Mouse (Mus musculus): ENCODE data around the gene Ppp2r2d. TPM values are rescaled to one million over a fixed set of nuclear protein-coding genes. Genes with fewer than 3 reads are reported as not detected.

Ppp2r2d gene
- total RNA-seq, 1 experiment = 96.6 TPM

GRCm38 (mm10) chr7:138818314-138818713 is 27.6 kb upstream of the Ppp2r2d start:
- no peaks in the 10 kb centered on the region for H3K4me1 ChIP-seq (ENCODE audit: control insufficient read depth in 2 of 2, insufficient read depth in 2 of 2, low read length in 2 of 2, poor library complexity in 1 of 2)
- no peak; the same call in 1 of the 2 replicates for TF ChIP-seq ZC3H11A (IDR thresholded peaks at IDR 0.05; ENCODE audit: borderline replicate concordance, low read depth, low read length)
- no peak for TF ChIP-seq HCFC1 (IDR thresholded peaks at IDR 0.05; ENCODE audit: borderline replicate concordance, insufficient read depth, low read length)
- no peak overlapping the region for H3K27ac ChIP-seq (ENCODE audit: insufficient read depth, low read depth, low read length, poor library complexity, severe bottlenecking)
- in situ Hi-C loops (cut with MboI; ENCODE audit: low sequenced_read_pairs in 2 of 2, unreplicated experiment in 2 of 2) = no loop called here
- no peak for DNase-seq (ENCODE audit: low read depth, low spot score)
- no peak overlapping the region for H3K9ac ChIP-seq (ENCODE audit: insufficient read depth, low read depth, low read length, poor library complexity, severe bottlenecking)
- H3K36me3 ChIP-seq (ENCODE audit: control insufficient read depth, insufficient read depth, low read length, poor library complexity, severe bottlenecking) = no peaks in the 10 kb centered on the region
- no peak overlapping the region for H3K4me3 ChIP-seq (ENCODE audit: insufficient read depth in 1 of 2, low read depth in 1 of 2, low read length in 2 of 2, poor library complexity in 1 of 2, severe bottlenecking in 1 of 2)
- H3K9me3 ChIP-seq (ENCODE audit: control insufficient read depth, insufficient read depth, low read depth, low read length) = no peaks in the 10 kb centered on the region

DNA sequence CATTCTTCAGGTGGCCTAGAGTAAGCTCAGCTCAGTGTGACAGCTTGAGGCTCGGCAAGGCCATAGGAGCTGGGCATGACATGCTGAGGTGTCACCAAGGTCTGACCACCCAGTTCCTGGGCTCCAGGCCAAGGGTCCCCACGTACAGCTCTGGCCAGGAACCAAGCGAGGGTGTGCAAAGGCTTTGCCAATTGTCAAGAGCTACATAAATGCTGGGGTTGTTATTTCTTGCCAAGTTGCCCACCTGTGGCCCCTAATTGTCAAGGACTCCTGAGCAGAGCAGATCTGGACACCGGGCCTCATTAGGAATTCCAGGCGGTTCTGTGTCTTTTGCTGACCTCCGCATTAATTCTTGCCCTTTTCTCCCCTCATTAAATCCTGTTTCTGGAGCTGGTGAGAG is 21.5 kb upstream of the Ppp2r2d start:
- no peak for TF ChIP-seq ZNF384 (IDR thresholded peaks at IDR 0.05; ENCODE audit: low read depth, low read length)
- no peak for TF ChIP-seq HCFC1 (IDR thresholded peaks at IDR 0.05; ENCODE audit: borderline replicate concordance, insufficient read depth, low read length)
- 0 out of 2 replicates have a peak, but pooled peaks have one; percentile 20 for TF ChIP-seq MAFK (IDR thresholded peaks at IDR 0.05; ENCODE audit: insufficient read depth, low read depth, low read length)
- H3K36me3 ChIP-seq (ENCODE audit: control insufficient read depth, insufficient read depth, low read length, poor library complexity, severe bottlenecking) = no peaks in the 10 kb centered on the region
- H3K4me1 ChIP-seq (ENCODE audit: control insufficient read depth in 2 of 2, insufficient read depth in 2 of 2, low read length in 2 of 2, poor library complexity in 1 of 2) = no peaks in the 10 kb centered on the region
- DNase-seq (ENCODE audit: low read depth, low spot score) = no peak
- H3K9me3 ChIP-seq (ENCODE audit: control insufficient read depth, insufficient read depth, low read depth, low read length) = no peaks in the 10 kb centered on the region
- no peak overlapping the region for H3K9ac ChIP-seq (ENCODE audit: insufficient read depth, low read depth, low read length, poor library complexity, severe bottlenecking)
- H3K4me3 ChIP-seq (ENCODE audit: insufficient read depth in 1 of 2, low read depth in 1 of 2, low read length in 2 of 2, poor library complexity in 1 of 2, severe bottlenecking in 1 of 2) = no peak overlapping the region
- in situ Hi-C loops (cut with MboI; ENCODE audit: low sequenced_read_pairs in 2 of 2, unreplicated experiment in 2 of 2) = no loop called here
- no peak overlapping the region for H3K27ac ChIP-seq (ENCODE audit: insufficient read depth, low read depth, low read length, poor library complexity, severe bottlenecking)

DNA sequence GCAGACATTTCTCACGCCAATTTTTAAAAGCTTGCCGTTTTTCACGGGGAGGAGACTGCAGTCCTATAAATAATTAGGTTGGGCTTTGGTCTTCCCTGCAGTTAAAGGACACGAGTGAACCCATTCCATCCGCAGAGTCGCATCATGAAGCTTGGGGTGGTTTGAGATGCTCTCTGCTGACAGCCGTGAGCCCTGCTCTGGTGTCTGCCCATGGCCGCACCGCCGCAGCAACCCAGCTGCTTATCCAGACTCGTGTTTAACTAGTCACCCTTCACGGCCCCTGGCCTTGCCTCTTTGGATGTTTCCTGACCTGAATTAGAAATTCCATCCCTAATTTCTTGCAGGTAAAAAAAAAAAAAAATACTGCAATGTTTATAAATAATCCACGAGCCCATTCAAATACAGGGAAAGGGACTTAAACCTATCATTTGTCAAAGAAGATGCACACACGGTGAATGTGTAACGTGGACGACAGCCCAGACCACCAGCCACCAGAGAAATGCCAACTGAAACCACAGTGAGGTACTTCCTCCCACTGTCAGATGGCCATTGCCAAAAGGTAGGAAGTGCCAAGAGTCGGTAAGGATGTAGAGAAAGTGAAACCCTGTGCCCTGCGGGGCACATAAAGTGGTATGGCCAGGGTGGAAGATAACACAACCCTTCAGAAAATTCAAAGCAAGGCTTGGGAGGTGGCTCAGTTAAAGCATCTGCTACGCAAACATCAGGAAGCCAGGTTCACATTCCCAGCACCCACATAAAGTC is 20.7 kb upstream of the Ppp2r2d start:
- TF ChIP-seq HCFC1 (IDR thresholded peaks at IDR 0.05; ENCODE audit: borderline replicate concordance, insufficient read depth, low read length) (no peak), MAFK (IDR thresholded peaks at IDR 0.05; ENCODE audit: insufficient read depth, low read depth, low read length) (no peak), CHD2 (IDR thresholded peaks at IDR 0.05; ENCODE audit: low read depth, low read length) (no peak), ZNF384 (IDR thresholded peaks at IDR 0.05; ENCODE audit: low read depth, low read length) (no peak), ZC3H11A (IDR thresholded peaks at IDR 0.05; ENCODE audit: borderline replicate concordance, low read depth, low read length) (no peak)
- in situ Hi-C loops (cut with MboI; ENCODE audit: low sequenced_read_pairs in 2 of 2, unreplicated experiment in 2 of 2) = loop anchor here in 1 of 2 experiments (25.0 kb wide), 1 partner anchor 1338 kb away; no protein-coding TSS in a partner anchor

GRCm38 (mm10) chr7:138827812-138828211 is 18.1 kb upstream of the Ppp2r2d start:
- H3K9me3 ChIP-seq (ENCODE audit: control insufficient read depth, insufficient read depth, low read depth, low read length) = no peaks in the 10 kb centered on the region
- DNase-seq (ENCODE audit: low read depth, low spot score) = peak; percentile 52
- in situ Hi-C loops (cut with MboI; ENCODE audit: low sequenced_read_pairs in 2 of 2, unreplicated experiment in 2 of 2) = loop anchor here in 1 of 2 experiments (25.0 kb wide), 1 partner anchor 1341 kb away; no protein-coding TSS in a partner anchor
- H3K36me3 ChIP-seq (ENCODE audit: control insufficient read depth, insufficient read depth, low read length, poor library complexity, severe bottlenecking) = no peaks in the 10 kb centered on the region
- no peak overlapping the region for H3K9ac ChIP-seq (ENCODE audit: insufficient read depth, low read depth, low read length, poor library complexity, severe bottlenecking)
- no peaks in the 10 kb centered on the region for H3K4me1 ChIP-seq (ENCODE audit: control insufficient read depth in 2 of 2, insufficient read depth in 2 of 2, low read length in 2 of 2, poor library complexity in 1 of 2)
- H3K27ac ChIP-seq (ENCODE audit: insufficient read depth, low read depth, low read length, poor library complexity, severe bottlenecking) = no peak overlapping the region
- H3K4me3 ChIP-seq (ENCODE audit: insufficient read depth in 1 of 2, low read depth in 1 of 2, low read length in 2 of 2, poor library complexity in 1 of 2, severe bottlenecking in 1 of 2) = no peak overlapping the region
- TF ChIP-seq HCFC1 (IDR thresholded peaks at IDR 0.05; ENCODE audit: borderline replicate concordance, insufficient read depth, low read length) (no peak), ZC3H11A (IDR thresholded peaks at IDR 0.05; ENCODE audit: borderline replicate concordance, low read depth, low read length) (peak; percentile 67; the same call in 1 of the 2 replicates)

More for the DNA sequence above, 20.7 kb upstream of the Ppp2r2d start:
- no peaks in the 10 kb centered on the region for H3K9me3 ChIP-seq (ENCODE audit: control insufficient read depth, insufficient read depth, low read depth, low read length)
- no peaks in the 10 kb centered on the region for H3K4me1 ChIP-seq (ENCODE audit: control insufficient read depth in 2 of 2, insufficient read depth in 2 of 2, low read length in 2 of 2, poor library complexity in 1 of 2)
- no peak for DNase-seq (ENCODE audit: low read depth, low spot score)
- no peak overlapping the region for H3K27ac ChIP-seq (ENCODE audit: insufficient read depth, low read depth, low read length, poor library complexity, severe bottlenecking)
- H3K36me3 ChIP-seq (ENCODE audit: control insufficient read depth, insufficient read depth, low read length, poor library complexity, severe bottlenecking) = no peaks in the 10 kb centered on the region
- H3K4me3 ChIP-seq (ENCODE audit: insufficient read depth in 1 of 2, low read depth in 1 of 2, low read length in 2 of 2, poor library complexity in 1 of 2, severe bottlenecking in 1 of 2) = no peak overlapping the region
- no peak overlapping the region for H3K9ac ChIP-seq (ENCODE audit: insufficient read depth, low read depth, low read length, poor library complexity, severe bottlenecking)

DNA sequence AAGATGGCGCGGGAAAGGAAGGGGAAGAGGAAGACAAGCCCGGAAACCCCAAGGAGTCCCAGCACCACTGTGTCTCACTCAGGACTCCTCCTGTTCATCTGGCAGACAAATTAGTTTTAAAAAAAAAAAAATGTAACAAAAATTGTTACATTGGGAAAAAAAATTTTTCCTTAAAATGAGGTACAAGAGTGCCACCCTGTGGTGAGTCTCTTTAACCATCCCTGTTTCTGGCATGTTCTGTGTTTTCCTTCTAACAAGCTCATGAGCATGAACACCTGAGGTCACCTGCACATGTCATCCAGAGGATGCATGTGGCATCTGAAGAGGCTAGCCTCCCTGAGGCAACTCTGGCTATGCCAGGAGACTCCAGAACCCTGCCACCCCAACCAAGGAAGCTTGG is 10.9 kb upstream of the Ppp2r2d start:
- no peaks in the 10 kb centered on the region for H3K9me3 ChIP-seq (ENCODE audit: control insufficient read depth, insufficient read depth, low read depth, low read length)
- no peaks in the 10 kb centered on the region for H3K4me1 ChIP-seq (ENCODE audit: control insufficient read depth in 2 of 2, insufficient read depth in 2 of 2, low read length in 2 of 2, poor library complexity in 1 of 2)
- TF ChIP-seq ZNF384 (IDR thresholded peaks at IDR 0.05; ENCODE audit: low read depth, low read length) (0 out of 2 replicates have a peak, but pooled peaks have one; percentile 42), HCFC1 (IDR thresholded peaks at IDR 0.05; ENCODE audit: borderline replicate concordance, insufficient read depth, low read length) (no peak), ZC3H11A (IDR thresholded peaks at IDR 0.05; ENCODE audit: borderline replicate concordance, low read depth, low read length) (no peak), CHD2 (IDR thresholded peaks at IDR 0.05; ENCODE audit: low read depth, low read length) (no peak)
- H3K27ac ChIP-seq (ENCODE audit: insufficient read depth, low read depth, low read length, poor library complexity, severe bottlenecking) = no peak overlapping the region; the same call in 1 of the 2 replicates
- peaks cover 12% of the 10 kb centered on the region for H3K36me3 ChIP-seq (ENCODE audit: control insufficient read depth, insufficient read depth, low read length, poor library complexity, severe bottlenecking)
- no peak overlapping the region for H3K9ac ChIP-seq (ENCODE audit: insufficient read depth, low read depth, low read length, poor library complexity, severe bottlenecking)
- no peak for DNase-seq (ENCODE audit: low read depth, low spot score)
- no peak overlapping the region for H3K4me3 ChIP-seq (ENCODE audit: insufficient read depth in 1 of 2, low read depth in 1 of 2, low read length in 2 of 2, poor library complexity in 1 of 2, severe bottlenecking in 1 of 2)
- in situ Hi-C loops (cut with MboI; ENCODE audit: low sequenced_read_pairs in 2 of 2, unreplicated experiment in 2 of 2) = loop anchor here in 1 of 2 experiments (25.0 kb wide), 1 partner anchor 1348 kb away; no protein-coding TSS in a partner anchor

Measured in ES-E14 (cell line).